Mouse (Mus musculus) adrenal gland, adult 2 months (tissue): Measurements from ENCODE around the gene Fat1. TPM values are rescaled to one million over a fixed set of nuclear protein-coding genes. Genes with fewer than 3 reads are reported as not detected.

Source experiments
- DNase-seq: peaks from one replicate; pipeline ENCODE4 v3.0.0; 2021
- polyA plus RNA-seq: library from polyadenylated mRNA; depleted of rRNA; stranded (reverse); fragments of >200 nt; gene quantifications from 2 replicates; pipeline ENCODE4 v1.2.3, GENCODE M21; 2012
- total RNA-seq, 2 experiments: library from RNA; stranded (reverse); gene quantifications; 2 replicates each; pipeline ENCODE4 v1.2.3; 2021

Gene Fat1
- total and polyA plus RNA-seq, 3 experiments, result 36.1 to 75.4 (median 39.9) TPM

GRCm38 (mm10) chr8:45004021-45004420, 68.8 kb downstream of the Fat1 start:
- DNase-seq, result no peak

- DNase-seq, result peak; percentile 53
Measured at GRCm38 (mm10) chr8:45010685-45011084, 75.4 kb downstream of the Fat1 start.

- no peak for DNase-seq
Measured at GRCm38 (mm10) chr8:45011774-45012173, 76.5 kb downstream of the Fat1 start.

- DNase-seq, result no peak
Measured at GRCm38 (mm10) chr8:45013852-45014251, 78.6 kb downstream of the Fat1 start.

- DNase-seq, result no peak
Measured at GRCm38 (mm10) chr8:45014498-45015067, 79.3 kb downstream of the Fat1 start.

GRCm38 (mm10) chr8:45015876-45016275, 80.6 kb downstream of the Fat1 start:
- DNase-seq, result no peak

GRCm38 (mm10) chr8:45019241-45019640, 84.0 kb downstream of the Fat1 start:
- DNase-seq, result no peak

GRCm38 (mm10) chr8:45021171-45021570, 85.9 kb downstream of the Fat1 start:
- no peak for DNase-seq

- no peak for DNase-seq
Measured at GRCm38 (mm10) chr8:45021911-45022665, 86.8 kb downstream of the Fat1 start.

- DNase-seq, result no peak
Measured at GRCm38 (mm10) chr8:45028081-45028497, 92.8 kb downstream of the Fat1 start.

GRCm38 (mm10) chr8:45038350-45038749, 103.1 kb downstream of the Fat1 start:
- no peak for DNase-seq

- DNase-seq, result no peak
Measured at GRCm38 (mm10) chr8:45044160-45044559, 108.9 kb downstream of the Fat1 start.

GRCm38 (mm10) chr8:45050451-45050850, 115.2 kb downstream of the Fat1 start:
- DNase-seq, result no peak

GRCm38 (mm10) chr8:45051236-45051635, 116.0 kb downstream of the Fat1 start:
- no peak for DNase-seq

- DNase-seq, result no peak
Measured at GRCm38 (mm10) chr8:45052205-45052604, 117.0 kb downstream of the Fat1 start.

GRCm38 (mm10) chr8:45052618-45053017, 117.4 kb downstream of the Fat1 start:
- DNase-seq, result no peak

GRCm38 (mm10) chr8:45055500-45055899, 120.3 kb downstream of the Fat1 start:
- no peak for DNase-seq

GRCm38 (mm10) chr8:45056810-45057209, 121.6 kb downstream of the Fat1 start:
- no peak for DNase-seq

GRCm38 (mm10) chr8:45060083-45060482, 124.8 kb downstream of the Fat1 start:
- DNase-seq, result no peak

- DNase-seq, result no peak
Measured at GRCm38 (mm10) chr8:45062311-45062710, 127.1 kb downstream of the Fat1 start.

GRCm38 (mm10) chr8:45062982-45063924, 128.0 kb downstream of the Fat1 start:
- DNase-seq, result no peak

- DNase-seq, result no peak
Measured at GRCm38 (mm10) chr8:45064197-45064869, 129.1 kb downstream of the Fat1 start.
